Mouse (Mus musculus): ENCODE measurements around the gene Inpp5d.

GRCm38 (mm10) chr1:87723351-87723750, 103.2 kb downstream of the Inpp5d start:
- TF ChIP-seq CTCF (IDR thresholded peaks at IDR 0.05; ENCODE audit: extremely low read depth, insufficient read length, insufficient replicate concordance, low read depth, low read length) (no peak), POLR2A (IDR thresholded peaks at IDR 0.05; ENCODE audit: low read depth, low read length) (no peak)
